Mouse (Mus musculus) ES-CJ7 (cell line): ENCODE data around the gene Gm3404.
"Not testable (repeated sequence)": the region's sequence is repeated elsewhere in the genome, so short reads cannot be mapped to it uniquely, and the experiment has no call there.

Experiments
- DNase-seq: peaks from one replicate; pipeline ENCODE4 v3.0.0; 2011; ENCODE audit warnings: low read depth, low spot score

Gene Gm3404

GRCm38 (mm10) chr5:146525501-146525900, at the start of gene Gm3404:
Gene Gm3404 (plus strand): TSS chr5:146525801.
- DNase-seq: not testable (repeated sequence)

GRCm38 (mm10) chr5:146479564-146479963, 46.0 kb upstream of the Gm3404 start:
- DNase-seq: not testable (repeated sequence)

- not testable (repeated sequence) for DNase-seq
Observed at GRCm38 (mm10) chr5:146481665-146482064, 43.9 kb upstream of the Gm3404 start, which contains the start of gene Gm6408. Gene Gm6408 (plus strand): TSS chr5:146481965.

GRCm38 (mm10) chr5:146488959-146489358, 36.6 kb upstream of the Gm3404 start:
- DNase-seq: not testable (repeated sequence)

- DNase-seq: not testable (repeated sequence)
Observed at GRCm38 (mm10) chr5:146491063-146491462, 34.5 kb upstream of the Gm3404 start, which contains the start of gene Gm6370. Gene Gm6370 (plus strand): TSS chr5:146491363.

- not testable (repeated sequence) for DNase-seq
Observed at GRCm38 (mm10) chr5:146502099-146502498, 23.5 kb upstream of the Gm3404 start, which contains the start of gene 4930449I24Rik. Gene 4930449I24Rik (plus strand): TSS chr5:146502399.

- DNase-seq: not testable (repeated sequence)
Observed at GRCm38 (mm10) chr5:146513823-146514222, 11.8 kb upstream of the Gm3404 start, which contains the start of gene Gm3402. Gene Gm3402 (plus strand): TSS chr5:146514123.

GRCm38 (mm10) chr5:146537347-146537746, 11.7 kb downstream of the Gm3404 start, which contains the start of gene Gm3409:
Gene Gm3409 (plus strand): TSS chr5:146537647.
- not testable (repeated sequence) for DNase-seq

- not testable (repeated sequence) for DNase-seq
Observed at GRCm38 (mm10) chr5:146555836-146556235, 30.2 kb downstream of the Gm3404 start, which contains the start of gene Gm3415. Gene Gm3415 (plus strand): TSS chr5:146556136.

- no peak for DNase-seq
Observed at GRCm38 (mm10) chr5:146564259-146564658, 38.7 kb downstream of the Gm3404 start.

GRCm38 (mm10) chr5:146567054-146567453, 41.5 kb downstream of the Gm3404 start:
- DNase-seq: peak; percentile 72

GRCm38 (mm10) chr5:146570179-146570578, 44.6 kb downstream of the Gm3404 start:
- DNase-seq: not testable (repeated sequence)

- DNase-seq: not testable (repeated sequence)
Observed at GRCm38 (mm10) chr5:146571830-146572734, 46.5 kb downstream of the Gm3404 start.

- DNase-seq: not testable (repeated sequence)
Observed at GRCm38 (mm10) chr5:146572735-146573042, 47.1 kb downstream of the Gm3404 start.

- peak; percentile 25 for DNase-seq
Observed at GRCm38 (mm10) chr5:146576668-146577067, 51.1 kb downstream of the Gm3404 start.
